Mouse (Mus musculus) frontal cortex, adult 2 months (tissue): Measurements from ENCODE around the gene Vps72. TPM values are rescaled to one million over a fixed set of nuclear protein-coding genes. Genes with fewer than 3 reads are reported as not detected.
A peak's percentile ranks its signal among the peaks of the same experiment; 100 is the strongest.
"Not testable (repeated sequence)": the region's sequence is repeated elsewhere in the genome, so short reads cannot be mapped to it uniquely, and the experiment has no call there.

Experiments used
- DNase-seq, 2 experiments: peaks; one replicate each; pipeline ENCODE4 v3.0.0; 2022; ENCODE audit warnings: low spot score in 1 of 2; ENCODE audit errors: extremely low spot score in 1 of 2
- polyA plus RNA-seq: library from polyadenylated mRNA; depleted of rRNA; stranded (reverse); fragments of >200 nt; gene quantifications from 2 replicates; pipeline ENCODE4 v1.2.3, GENCODE M21; 2012

Gene Vps72
- polyA plus RNA-seq, 1 experiment: 58.0 TPM

- DNase-seq: no peak
These were observed 22.4 kb downstream of the Vps72 start for GRCm38 (mm10) chr3:95133176-95133575.

- peak; percentile 91 to 95 for DNase-seq
These were observed 22.9 kb downstream of the Vps72 start, which contains the start of the genes Scnm1 and Lysmd1 for GRCm38 (mm10) chr3:95133680-95134101. Scnm1 (minus strand) TSS chr3:95134011. Lysmd1 (plus strand) TSS chr3:95134088.

- DNase-seq: not testable (repeated sequence)
These were observed 23.3 kb downstream of the Vps72 start for GRCm38 (mm10) chr3:95134133-95134532.

- DNase-seq: peak in 1 of 2 experiments; percentile 56
These were observed 24.2 kb downstream of the Vps72 start for GRCm38 (mm10) chr3:95135023-95135422.

GRCm38 (mm10) chr3:95135433-95136052 lies 24.7 kb downstream of the Vps72 start:
- DNase-seq: no peak

- DNase-seq: no peak
These were observed 25.5 kb downstream of the Vps72 start for GRCm38 (mm10) chr3:95136336-95136735.

GRCm38 (mm10) chr3:95139586-95140288 lies 28.9 kb downstream of the Vps72 start:
- DNase-seq: peak in 1 of 2 experiments; percentile 9

- no peak for DNase-seq
These were observed 29.4 kb downstream of the Vps72 start for GRCm38 (mm10) chr3:95140289-95140595.

- no peak for DNase-seq
These were observed 30.0 kb downstream of the Vps72 start for GRCm38 (mm10) chr3:95140795-95141194.

GRCm38 (mm10) chr3:95141474-95141873 lies 30.7 kb downstream of the Vps72 start:
- DNase-seq: peak in 1 of 2 experiments; percentile 16

GRCm38 (mm10) chr3:95141952-95142616 lies 31.3 kb downstream of the Vps72 start, which contains the start of gene Tnfaip8l2:
Tnfaip8l2 (minus strand) TSS chr3:95142360.
- peak in 1 of 2 experiments; percentile 22 for DNase-seq

GRCm38 (mm10) chr3:95142617-95143011 lies 31.8 kb downstream of the Vps72 start:
- DNase-seq: peak; percentile 58 to 94

- no peak for DNase-seq
These were observed 37.1 kb downstream of the Vps72 start for GRCm38 (mm10) chr3:95147924-95148323.

GRCm38 (mm10) chr3:95153874-95154273 lies 43.1 kb downstream of the Vps72 start:
- peak in 1 of 2 experiments; percentile 56 for DNase-seq

- DNase-seq: no peak
These were observed 48.7 kb downstream of the Vps72 start for GRCm38 (mm10) chr3:95159511-95159986.

GRCm38 (mm10) chr3:95159987-95160963 lies 49.5 kb downstream of the Vps72 start, which contains the start of gene Sema6c:
Sema6c (plus strand) TSS chr3:95160457.
- peak; percentile 79 to 89 for DNase-seq

- DNase-seq: no peak
These were observed 50.3 kb downstream of the Vps72 start for GRCm38 (mm10) chr3:95161041-95161551.

GRCm38 (mm10) chr3:95161618-95162344 lies 51.0 kb downstream of the Vps72 start:
- DNase-seq: no peak

GRCm38 (mm10) chr3:95162345-95162628 lies 51.5 kb downstream of the Vps72 start:
- no peak for DNase-seq
